Mouse (Mus musculus) brain, adult 2 months (tissue): ENCODE measurements at regions not wholly inside any gene's neighbourhood (a gene's known extent, or its start where the extent isn't known, plus 50 kb on each side); places are given as distances from the start of the nearest gene placed in this dataset.
A peak's percentile ranks its signal among the peaks of the same experiment; 100 is the strongest.

Experiments used
- DNase-seq: peaks from one replicate; pipeline ENCODE4 v3.0.0; 2011; ENCODE audit warnings: low read depth, low spot score

- no peak for DNase-seq
Observed at GRCm38 (mm10) chr19:55011341-55011740, 115.7 kb downstream of the Gpam start.

GRCm38 (mm10) chr19:55008463-55009146, 118.4 kb downstream of the Gpam start:
- no peak for DNase-seq

DNA sequence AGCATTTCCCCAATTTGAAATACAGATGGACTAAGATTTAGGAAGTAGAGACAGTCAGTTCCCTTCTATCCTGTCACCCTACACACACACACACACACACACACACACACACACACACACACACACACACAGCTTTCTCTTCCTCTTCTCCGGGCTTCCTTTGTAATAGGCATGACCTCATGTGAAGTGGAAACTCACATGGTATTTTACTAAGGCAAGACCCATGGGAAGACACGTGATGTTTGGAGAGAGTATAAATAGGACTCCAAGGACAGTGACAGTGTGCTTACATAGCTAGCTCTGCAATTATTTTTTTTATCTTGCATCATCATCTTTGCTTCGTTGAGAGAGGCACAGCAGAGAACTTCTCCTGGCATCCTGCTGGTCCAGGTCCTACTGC, 137.1 kb downstream of the Gpam start:
- DNase-seq, result no peak

- peak; percentile 11 for DNase-seq
Observed at GRCm38 (mm10) chr19:54984541-54984940, 142.5 kb downstream of the Gpam start.

- DNase-seq, result peak; percentile 21
Observed at GRCm38 (mm10) chr19:54982801-54983200, 144.2 kb downstream of the Gpam start.

DNA sequence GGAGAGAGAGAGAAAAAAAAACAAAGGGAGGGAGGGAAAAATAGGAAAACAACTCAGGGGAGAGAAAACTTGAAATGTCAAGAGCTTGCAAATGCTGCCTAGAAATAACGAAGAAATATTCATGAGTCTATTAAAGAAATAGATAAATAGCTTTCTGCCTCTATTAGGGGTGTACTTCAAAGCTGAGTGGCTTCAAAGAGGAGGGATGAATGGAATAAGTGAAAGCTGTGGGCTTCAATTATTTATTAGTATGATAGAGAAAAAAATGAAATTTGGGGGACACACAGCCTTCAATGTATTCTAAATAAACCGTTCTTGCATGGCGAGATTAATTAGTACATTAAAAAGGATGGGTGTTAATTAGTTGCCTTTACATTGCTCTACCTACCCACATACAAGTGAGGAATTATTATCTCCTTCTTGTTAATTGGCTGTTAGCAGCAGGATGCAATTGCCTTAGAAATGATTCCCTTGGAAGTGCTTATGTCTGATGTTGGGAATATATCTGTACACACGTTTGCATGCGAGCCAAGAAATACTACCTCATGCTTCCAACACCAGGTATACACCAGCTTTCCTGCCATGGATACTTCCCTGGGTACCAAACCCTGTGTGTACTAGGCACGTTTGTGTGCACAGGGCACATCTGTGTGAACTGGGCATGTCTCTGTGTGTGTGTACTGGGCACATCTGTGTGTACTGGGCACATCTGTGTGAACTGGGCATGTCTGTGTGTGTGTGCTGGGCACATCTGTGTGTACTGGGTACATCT, 155.4 kb downstream of the Gpam start:
- DNase-seq, result no peak

DNA sequence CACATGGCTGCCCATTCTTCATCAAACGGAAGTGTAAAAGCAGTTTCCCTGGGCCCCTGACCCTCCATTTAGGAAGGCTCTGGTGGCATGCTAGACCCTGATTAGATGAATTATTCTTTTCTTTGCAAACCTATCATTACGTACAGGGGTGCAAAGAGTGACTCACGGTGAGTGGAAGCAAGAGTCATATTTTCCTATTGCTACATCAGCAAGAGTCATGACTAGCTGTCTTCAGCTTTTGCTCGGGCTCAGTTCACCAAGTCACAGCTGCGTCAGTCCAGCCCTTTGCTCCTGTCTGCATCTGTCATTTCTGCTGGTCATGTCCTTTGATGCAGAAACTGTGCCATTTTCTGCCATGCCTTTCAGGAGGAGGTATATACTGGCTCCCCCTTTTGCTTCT, 168.7 kb downstream of the Gpam start:
- peak; percentile 8 for DNase-seq

DNA sequence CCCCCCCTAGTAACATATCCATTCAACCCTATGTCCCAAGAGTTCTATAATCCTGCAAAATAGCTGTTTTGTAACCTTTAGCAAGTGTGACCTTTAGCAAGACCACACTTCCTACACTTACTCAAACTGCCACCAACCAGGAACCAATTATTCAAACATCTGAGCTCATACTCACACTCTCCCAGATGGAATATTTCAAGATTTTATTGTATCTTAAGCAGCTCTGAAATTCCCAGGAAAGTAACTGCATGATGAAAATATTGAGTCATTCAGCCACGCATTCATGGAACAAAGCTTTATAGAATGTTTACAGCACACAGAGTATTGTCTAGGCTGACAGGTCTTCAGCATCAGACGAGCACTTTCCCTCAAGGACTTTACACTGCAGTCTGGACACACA, 171.9 kb downstream of the Gpam start:
- peak; percentile 37 for DNase-seq

- DNase-seq, result no peak
Observed at GRCm38 (mm10) chr19:54952546-54952945, 174.5 kb downstream of the Gpam start.

DNA sequence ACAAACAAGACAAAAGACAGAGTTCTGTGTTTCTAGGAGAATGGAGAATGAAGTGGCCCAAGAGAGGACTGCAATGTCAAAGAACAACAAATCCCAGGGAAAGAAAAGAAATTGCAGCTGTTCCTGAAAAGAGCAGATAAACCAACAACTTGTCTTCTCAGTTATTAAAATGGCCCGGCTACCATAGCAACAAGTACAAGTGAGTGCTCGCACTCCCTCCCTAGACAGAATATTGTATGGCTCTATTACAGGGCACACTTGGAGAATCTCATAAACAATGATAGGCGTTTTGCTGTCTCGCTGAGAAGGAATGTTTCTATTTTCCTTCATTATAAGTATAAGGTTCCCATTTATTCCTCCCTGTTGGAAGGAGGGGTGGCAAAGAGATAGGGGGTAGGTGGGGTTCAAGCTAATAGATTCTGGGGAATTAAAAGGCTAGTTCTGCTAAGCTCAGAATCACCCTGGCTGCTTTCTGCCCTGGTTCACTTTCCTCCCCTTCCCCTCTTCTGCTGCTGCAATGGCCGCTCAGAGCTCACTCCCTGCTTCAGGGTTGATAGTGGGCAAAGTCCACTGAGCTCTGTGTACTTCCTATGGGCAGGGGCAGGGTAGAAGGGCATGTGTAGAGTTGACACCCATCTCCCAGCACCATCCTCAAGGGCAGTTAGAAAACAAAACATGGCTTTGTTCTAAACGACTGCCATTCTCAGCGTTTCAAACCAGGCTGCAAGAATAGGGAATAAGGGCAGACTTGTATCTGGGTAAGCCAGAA, 178.5 kb downstream of the Gpam start:
- peak; percentile 32 for DNase-seq

- no peak for DNase-seq
Observed at GRCm38 (mm10) chr19:54947583-54947982, 179.5 kb downstream of the Gpam start.

DNA sequence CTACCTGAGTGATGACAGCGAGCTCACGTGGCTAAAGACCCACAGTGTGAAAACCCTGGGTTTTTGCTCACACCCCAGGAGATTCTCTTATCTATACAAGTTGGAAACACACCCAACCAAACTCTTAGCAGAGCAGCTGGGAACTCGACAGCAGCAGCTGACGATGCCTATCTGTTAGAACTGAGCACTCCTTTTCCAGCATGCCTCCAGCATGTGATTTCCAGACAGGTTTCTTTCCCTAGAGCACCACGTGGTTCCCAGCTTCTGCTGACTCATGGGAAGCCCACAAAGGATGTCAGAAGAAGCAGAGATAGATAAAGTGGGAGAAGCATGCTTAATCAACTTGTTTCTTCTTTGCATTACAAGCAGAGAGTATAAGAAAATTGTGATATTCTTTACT, 194.5 kb downstream of the Gpam start:
- DNase-seq, result peak; percentile 69

GRCm38 (mm10) chr19:54925888-54926287, 201.2 kb downstream of the Gpam start:
- DNase-seq, result no peak

GRCm38 (mm10) chr19:54919597-54919996, 207.4 kb downstream of the Gpam start:
- no peak for DNase-seq

DNA sequence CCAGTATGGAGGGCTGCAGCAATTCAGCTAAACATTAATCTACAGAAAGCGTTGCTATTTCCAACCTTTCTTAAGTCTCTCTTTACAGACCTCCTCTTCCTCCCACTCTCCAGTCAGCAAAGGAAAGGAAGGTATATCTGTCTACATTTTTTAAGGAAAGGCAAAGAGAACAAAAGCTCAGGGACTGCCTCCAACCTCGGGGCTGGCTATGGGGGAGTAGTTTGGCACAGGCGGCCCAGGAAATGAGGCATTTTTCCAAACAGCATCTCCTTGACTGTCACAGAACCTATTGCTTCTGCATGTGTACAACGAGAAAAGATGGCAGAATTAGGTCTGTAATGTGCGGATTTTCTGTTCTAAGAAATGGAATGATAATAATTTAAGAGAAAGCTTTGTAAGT, 233.4 kb downstream of the Gpam start:
- DNase-seq, result peak; percentile 57

GRCm38 (mm10) chr19:54867078-54867477, 260.0 kb downstream of the Gpam start:
- DNase-seq, result peak; percentile 10

DNA sequence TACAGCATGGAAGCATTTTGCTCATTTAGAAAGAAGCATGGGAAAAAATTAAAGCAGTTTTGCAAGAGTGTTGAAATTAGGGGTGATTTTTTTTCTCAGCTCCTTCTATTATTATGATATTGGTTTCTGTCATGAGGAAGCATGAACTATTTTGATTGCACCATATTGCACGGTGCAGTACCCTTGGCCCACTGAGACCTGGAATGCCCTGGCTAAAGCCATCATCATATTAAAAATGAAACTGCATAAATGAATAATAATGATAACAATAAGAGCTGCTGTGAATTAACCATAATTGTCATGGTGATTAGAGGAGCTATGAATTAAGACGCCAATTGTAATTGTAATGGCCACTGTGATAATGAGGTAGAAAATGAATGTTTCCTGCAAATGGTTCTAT, 271.8 kb downstream of the Gpam start:
- DNase-seq, result no peak

DNA sequence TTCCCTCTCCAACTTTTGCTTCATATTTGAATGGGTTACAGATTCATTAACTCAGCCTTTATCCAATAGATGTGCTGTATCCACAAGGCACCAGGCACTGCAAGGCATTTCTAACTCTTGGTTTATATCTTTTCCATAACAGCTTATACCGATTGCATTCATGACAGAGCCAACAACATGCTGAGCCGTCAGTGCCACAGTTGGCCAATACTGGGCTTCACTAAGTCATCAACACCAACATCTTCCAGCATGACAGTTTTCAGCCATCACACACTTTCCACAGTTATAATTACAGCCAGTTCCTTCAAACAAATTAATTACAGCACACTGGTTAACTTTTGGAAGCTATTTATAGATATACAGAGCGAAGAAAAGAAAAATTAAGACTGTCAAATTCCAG, 288.8 kb downstream of the Gpam start:
- DNase-seq, result peak; percentile 12

DNA sequence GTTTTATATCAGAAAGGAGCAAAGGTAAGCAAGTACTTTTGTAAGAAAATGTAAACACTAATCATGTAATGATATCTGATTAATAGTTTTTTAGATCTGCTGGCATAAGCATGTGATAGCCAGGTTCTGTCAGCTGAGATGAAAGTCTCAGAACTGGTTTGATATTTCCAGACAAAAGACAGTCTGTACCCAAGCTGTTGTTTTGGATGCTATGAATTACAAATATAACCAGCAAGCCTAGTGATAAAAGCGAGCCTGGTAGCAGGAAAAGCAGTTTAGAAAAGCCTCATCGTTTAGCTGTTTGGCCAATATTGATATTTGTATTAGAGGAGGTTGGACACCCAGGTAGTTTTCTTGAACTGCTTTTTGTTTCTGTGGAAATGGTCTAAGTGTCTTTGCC, 290.6 kb downstream of the Gpam start:
- peak; percentile 18 for DNase-seq

GRCm38 (mm10) chr19:54822161-54822560, 304.9 kb downstream of the Gpam start:
- DNase-seq, result no peak

GRCm38 (mm10) chr19:54820587-54820986, 306.5 kb downstream of the Gpam start:
- no peak for DNase-seq

- DNase-seq, result peak; percentile 12
Observed at GRCm38 (mm10) chr19:54801123-54801742, 325.8 kb downstream of the Gpam start.
